Mouse (Mus musculus) induced T-regulatory cell, adult 2 months (primary cell): Measurements from ENCODE around the gene Soat1.
"Not testable (repeated sequence)": the region's sequence is repeated elsewhere in the genome, so short reads cannot be mapped to it uniquely, and the experiment has no call there.

Experiments used
- DNase-seq: peaks from one replicate; pipeline ENCODE4 v3.0.0-alpha.2; 2012; ENCODE audit warnings: low read depth

The Soat1 gene

DNA sequence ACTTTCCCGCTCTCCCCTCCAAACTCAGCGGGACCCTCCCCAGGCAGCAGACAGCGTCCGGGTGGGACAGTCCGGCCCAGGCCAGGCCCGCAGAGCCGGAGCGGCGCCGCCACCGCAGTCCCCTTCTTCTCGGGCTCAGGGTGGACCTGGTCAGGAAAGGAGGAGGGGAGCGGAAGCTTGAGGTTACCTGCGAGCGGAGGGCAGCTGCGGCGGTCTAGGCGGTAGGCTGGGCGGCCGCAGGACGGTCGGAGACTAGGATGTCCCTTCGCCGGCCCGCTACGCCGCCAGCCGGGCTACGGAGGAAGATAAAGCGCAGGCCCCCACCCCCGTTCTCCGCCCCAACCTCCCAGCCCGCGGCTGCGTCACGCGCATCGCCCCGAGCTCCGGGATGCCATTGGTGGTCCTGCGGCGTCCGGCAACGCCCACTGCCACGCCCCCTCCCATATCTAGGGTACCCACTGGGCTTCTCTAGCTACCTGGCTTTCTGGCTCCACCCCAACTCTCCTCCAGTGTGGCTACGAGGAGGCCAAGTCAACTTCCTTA, at the start of gene Soat1:
TSS of gene Soat1 (minus strand) at position 371 of the 543 bp plus-strand sequence.
- DNase-seq: peak; percentile 94

DNA sequence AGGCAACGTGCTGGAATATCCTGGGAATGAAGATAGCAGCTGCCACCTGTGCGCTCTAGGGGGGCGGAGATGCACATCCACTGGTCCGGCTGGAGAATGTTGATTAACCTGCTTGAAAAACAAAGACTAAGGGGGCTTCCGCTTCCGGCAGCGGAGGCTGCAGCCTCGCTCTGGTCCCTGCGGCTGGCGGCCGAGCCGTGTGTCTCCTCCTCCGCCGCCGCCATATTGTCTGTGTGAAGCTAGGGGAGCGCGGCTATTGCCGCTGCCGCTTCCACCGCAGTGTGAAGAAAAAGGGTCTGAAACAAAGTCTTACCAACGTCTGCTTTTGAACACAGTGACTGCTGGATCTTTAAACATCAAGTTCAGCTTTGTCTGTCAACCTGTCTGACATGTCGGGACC, 49.7 kb upstream of the Soat1 start, which contains the start of gene Gm10031:
TSS of gene Gm10031 (plus strand) at position 171 of the 400 bp plus-strand sequence.
- DNase-seq: not testable (repeated sequence)

DNA sequence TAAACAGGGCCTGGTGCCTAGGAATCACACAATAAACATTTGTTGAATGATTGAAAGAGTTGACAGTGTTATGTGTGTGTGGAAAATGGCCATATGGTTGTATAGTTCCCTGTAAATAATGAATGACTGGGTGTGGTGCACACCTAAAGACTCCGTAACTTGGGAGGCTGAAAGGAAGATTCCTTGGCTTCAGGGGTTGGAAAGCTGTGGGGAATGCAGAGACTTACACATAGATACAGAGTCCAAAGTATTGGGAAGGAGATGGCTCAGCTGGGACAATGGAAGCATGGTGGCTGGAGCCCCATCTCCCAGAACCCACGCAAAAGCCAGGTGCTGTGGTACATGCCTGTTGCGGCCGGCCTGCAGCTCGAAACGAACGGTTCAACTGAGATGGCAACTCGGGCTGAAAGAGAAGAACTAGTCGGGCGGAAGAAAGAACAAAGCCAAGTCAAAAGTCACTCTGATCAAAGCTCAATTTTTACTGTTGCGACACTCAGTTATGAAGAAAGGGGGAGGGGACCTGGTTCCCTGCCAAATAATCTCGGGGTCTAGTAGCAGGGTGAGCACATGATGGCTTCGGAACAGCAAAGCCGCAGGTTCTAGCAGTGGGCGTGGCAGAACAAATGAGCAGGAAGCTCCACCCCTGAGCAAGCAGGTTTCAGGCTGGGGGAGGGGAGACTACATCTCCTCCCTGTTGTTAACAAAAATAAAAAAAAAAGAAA, 47.8 kb upstream of the Soat1 start:
- DNase-seq: peak; percentile 90

DNA sequence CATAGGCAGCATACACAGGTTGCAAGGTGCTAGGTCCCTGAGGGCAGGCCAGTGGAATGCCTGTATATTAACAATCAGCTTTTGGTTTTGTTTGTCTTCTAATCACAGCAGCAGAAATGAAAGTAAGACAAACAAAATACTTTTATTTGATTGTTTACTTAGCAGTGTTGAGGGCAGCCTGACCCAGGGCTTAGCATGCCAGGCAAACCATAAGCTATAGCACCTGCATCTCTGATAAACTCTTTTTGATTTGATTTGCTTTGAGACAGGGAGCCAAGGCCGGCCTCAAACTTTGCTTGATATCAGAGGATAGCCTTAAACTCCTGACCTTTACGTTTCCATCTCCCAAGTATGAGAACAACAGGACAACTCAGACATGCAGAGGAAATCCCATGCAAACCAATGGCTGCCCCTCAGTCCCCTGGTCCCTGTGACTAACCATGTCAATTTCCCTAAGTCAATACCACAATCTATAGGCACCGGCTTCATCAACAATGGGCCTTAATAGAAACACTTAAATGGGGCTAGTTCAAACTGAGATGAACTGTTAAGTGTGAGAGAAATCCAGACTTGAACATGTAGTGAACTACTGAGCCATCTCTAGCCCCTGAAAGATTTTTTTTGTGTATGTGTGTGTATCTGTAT, 46.1 kb upstream of the Soat1 start:
- peak; percentile 25 for DNase-seq

DNA sequence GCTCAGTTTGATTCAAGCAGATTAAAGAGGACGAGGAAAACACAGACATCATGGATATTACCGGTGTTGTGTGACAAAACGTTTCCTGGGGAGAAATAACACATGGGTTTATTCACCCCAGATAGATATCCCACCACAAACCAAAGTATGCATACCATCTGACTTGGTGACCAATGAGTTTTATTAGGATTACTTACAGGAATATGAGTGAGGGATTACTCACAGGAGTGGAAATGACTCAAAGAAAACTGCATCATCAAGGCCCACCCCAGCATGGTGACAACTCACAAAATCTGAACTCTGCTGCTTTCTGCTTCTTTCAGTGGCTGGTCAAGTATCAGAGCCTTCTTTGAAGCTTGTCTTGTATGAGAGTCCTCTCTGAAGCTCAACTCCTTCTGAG, 33.6 kb upstream of the Soat1 start:
- DNase-seq: no peak

DNA sequence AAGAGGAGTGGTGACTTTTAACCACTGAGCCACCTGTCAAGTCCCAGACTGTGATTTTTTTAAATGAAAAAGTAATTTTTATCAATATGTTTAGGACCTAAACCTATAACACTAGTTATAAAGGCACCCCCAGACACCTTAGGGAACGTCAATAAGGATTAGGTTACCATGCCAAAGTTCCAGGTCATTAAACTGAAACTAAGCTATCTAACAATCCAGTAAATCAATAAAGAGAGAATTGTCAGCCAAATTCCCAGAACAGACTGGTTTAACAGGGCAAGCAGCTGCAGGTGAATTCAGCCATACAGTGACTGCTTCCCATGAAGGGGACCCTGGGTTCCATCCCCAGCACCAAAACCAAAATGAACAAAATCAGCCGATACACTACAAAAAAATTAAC, 31.8 kb upstream of the Soat1 start:
- no peak for DNase-seq

DNA sequence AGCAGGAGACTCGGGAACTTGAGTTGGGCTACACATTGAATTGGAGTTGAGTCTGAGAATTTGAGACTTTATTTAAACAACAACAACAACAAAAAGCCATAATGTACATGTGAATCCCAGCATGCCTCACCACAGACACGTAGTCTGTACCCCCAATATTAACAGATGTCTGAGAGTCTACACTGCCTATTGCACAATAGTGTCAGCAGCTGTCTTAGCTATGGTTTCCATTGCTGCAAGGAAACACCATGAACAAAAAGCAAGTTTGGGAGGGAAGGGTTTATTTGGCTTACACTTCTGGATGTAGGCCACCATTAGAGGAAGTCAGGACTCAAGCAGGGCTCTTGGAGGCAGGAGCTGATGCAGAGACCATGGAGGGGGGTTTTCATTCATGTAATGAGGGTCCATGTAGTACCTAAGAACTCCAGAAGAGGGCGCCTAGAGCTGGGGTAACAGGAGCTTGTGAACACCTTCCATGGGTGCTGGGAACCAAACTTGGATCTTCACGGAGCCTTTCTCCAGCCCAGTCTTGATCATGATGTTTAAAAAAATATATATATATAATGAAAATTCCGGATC, 30.9 kb upstream of the Soat1 start:
- DNase-seq: peak; percentile 37

DNA sequence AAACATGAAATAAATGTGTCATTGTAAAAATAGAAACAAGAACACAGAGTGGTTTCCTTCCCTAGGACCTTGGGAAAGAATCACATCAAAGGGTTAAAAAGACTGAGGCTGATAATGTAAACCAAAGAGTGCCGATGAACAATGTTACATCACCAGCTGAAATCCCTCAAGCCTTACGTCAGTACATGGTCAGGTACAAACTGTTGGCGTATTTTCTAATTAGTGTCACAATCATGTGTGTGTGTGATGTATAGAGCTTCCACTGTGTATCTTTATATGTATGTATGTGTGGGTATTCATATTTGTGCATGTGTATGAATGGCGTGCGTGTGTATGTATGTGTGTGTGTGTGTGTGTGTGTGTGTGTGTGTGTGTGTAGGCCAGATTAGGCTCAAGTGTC, 22.8 kb upstream of the Soat1 start:
- DNase-seq: no peak

DNA sequence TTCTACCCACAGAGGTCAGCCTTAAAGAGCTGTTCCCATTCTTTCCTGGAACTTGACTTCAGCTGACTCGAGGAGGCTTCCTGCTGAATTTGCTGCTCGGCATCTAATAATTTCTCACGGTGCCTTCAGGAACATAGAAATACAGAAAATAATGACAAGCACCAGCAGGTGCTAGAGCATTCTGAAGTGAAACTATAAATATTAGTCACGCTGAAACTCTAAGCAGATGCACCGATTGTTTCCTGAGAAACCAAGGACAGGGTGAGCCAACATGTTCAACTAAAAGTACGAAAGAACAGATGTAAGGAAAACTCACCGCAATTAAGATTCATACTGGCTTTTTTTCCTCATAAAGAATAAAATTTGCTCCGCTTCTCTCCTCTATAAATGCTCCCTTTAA, 20.9 kb upstream of the Soat1 start:
- DNase-seq: no peak

DNA sequence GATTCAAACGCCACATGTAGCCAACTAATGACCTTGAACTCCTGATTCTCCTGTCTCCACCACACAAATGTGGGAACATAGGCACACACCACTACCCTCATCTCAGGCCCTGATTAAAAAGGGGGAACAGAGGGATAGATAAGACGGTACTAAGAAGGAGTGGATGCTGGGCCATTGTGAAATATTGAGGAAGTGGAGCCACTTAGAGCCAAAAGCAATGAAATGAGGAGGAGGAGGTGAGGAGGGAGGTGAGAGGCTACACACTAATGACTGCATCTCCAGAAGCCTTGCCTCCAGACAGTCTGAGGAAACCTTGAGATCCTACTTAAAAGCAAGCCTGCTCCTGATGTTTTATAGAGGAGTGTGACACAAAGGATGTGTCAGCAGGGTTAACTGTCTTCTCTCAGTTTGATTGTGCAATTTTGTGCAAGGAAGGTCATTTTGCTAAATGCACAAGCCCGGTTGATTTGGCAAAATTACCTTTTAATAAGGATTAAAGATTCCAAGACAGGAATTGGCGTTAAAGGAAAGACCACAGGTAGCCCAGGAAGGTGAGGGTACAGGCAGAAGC, 17.2 kb upstream of the Soat1 start:
- DNase-seq: no peak

DNA sequence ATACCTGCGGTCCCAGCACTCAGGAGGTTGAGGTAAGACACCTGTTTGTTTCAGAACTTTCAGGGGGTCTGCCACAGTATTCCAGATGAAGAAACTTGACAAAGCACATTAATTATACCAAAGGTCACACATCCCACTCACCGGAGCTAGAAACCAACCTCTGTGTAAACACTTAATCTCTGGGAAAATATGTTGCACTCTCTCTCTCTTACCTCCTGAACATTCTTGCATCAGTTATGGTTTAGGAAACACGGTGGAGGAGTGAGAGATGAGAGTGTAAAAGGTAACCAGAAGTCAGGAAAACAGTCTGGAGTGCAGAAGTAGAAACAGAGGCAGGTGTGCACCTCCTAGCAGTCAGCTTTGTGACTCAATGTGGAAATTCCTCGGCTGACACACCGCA, 13.9 kb upstream of the Soat1 start:
- DNase-seq: no peak

DNA sequence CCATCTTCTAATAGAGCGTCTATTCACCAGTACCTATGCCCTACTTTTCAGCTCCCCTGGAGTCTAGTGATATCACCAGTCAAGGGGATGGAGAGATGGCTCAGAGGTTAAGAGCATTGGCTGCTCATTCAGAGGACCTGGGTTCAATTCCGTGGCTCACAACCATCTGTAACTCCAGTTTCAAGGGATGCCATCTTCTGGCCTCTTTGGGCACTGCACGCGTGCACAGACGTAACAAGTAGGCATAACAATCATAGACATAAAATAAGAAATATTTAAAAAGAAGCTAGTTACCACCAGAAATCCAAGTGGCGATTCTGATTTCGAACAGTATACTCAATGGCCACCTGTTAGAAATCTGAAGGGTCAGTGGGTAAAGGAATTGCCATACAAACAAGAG, 13.4 kb upstream of the Soat1 start:
- DNase-seq: peak; percentile 39

DNA sequence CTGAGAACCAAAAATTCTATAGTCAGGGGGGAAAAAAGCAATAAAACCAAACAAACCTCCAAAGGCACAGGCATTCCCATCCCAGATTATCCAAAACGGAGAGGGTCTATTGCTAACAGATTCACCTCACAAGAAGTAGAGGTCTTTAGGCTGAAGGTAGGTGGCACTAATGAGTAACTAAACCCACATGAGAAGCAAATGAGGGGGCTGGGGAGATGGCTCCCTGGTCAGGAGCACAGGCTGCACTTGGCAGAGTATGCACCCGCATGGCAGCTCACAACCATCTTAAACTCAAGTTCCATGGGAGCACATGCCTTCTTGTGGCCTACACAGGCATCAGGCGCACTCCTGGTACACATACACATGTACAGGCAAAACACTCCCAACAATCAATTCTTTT, 7.7 kb upstream of the Soat1 start:
- no peak for DNase-seq

DNA sequence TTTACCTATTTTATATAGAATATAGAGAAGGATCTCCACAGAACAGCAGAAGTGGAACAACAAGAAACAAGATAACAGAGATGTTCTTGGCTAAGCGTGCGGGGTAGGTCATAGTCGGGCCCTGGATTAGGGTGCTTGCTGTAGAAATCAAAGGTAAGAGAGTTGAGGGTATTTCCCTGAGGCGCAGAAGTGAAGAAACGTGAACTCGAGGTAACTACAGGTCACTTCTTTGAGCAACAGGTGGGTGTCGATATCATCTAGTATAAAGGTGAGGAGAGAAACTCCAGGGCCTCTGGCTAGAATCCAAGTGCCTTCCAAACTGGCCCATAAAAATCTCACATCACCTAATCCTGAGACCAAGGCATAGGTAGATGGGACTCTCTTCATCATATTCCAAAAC, 2.4 kb upstream of the Soat1 start:
- DNase-seq: no peak

DNA sequence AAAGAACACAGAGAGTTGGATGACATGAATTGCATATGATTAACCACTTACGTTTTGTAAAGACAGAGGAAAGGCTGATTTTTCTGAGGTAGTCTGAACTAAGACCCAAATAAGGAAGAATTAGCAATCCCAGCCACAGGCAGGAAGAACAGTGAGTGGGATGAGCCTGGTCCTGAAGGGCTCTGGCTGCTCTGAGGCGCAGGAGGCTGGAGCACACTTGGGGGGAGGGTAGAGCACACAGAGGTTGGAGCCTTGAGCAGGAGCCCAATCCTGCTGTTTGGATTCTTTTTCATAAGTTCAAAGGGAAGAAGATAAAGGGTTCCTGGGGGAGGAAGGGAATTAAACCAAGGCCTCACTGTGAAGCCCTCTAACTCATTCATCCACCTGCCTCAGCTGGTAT, 1.9 kb upstream of the Soat1 start:
- no peak for DNase-seq

DNA sequence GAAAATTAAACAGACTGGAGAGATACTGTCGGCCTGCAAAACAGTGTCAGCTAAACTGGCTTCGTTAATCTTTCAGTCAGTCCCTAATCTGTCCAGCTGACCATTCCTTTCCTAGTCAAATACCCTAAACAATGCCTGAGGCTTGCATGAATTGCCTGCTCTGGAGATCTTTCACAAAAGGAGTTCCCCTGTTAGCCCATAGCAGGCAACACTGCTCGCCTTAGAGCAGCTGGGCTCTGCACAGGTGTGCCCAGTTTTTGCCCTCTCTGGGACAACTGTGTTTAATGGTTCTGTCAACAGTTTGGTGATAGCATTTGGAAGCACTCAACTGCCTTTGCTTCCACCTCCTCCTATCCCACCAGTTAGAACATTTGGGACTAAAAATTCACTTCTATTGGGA, 723 bp upstream of the Soat1 start:
- DNase-seq: no peak

DNA sequence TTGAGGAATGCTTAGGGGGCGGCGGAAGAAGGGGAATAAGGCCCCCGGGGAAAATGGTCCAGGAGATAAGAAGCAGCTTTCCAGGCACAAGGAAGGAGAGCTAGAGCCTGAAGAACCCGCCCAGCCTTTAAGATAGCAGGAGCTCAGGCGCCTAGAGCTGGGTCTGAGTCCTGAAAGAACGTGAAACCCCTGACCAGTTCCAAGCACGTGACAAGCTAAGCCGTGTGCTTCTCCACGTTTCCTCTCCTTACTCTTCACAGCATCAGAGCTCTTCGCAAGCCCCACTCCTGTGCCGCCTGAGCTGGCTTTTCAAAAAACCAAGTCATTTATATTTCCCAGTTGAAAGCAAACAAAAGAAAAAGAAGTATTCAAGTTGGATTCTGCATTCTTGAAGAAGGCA, 1.1 kb downstream of the Soat1 start:
- DNase-seq: peak; percentile 39

DNA sequence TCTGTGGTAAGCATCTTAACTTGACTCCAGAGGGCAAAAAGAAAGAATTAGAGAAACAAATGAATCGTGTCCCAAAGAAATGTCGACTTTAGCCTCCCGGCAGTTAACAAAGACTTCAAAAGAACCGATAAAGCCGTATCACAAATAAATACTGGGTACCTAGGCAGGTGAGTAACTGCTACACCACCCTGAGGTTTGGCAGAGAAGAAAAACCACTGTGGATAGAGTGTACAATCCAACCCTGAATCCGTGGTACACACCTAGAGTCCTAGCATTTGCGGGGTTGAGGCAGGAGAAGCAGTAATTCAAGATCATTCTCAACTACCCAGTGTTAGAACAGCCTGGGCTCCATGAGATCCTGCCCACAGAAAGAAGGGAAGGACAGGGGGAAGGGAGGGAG, 2.2 kb downstream of the Soat1 start:
- no peak for DNase-seq

DNA sequence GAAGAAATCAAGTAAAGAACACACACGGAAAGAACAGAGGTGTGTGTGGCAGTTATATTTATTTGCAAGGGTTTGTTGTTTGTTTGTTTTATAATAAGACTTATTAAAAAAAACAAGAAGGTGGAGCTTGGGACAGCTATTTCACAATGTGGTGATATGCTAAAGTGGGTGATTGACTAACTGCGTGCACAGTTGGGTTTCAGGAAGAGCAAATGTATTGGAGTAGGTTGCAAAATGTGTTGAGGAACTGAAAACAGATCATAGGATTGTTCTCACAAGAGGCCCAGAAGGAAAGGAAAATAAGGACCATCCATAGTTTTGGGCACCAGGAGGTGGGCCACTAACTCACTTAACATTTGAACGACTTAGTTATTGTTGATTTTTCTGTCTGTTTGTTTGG, 3.1 kb downstream of the Soat1 start:
- DNase-seq: no peak

DNA sequence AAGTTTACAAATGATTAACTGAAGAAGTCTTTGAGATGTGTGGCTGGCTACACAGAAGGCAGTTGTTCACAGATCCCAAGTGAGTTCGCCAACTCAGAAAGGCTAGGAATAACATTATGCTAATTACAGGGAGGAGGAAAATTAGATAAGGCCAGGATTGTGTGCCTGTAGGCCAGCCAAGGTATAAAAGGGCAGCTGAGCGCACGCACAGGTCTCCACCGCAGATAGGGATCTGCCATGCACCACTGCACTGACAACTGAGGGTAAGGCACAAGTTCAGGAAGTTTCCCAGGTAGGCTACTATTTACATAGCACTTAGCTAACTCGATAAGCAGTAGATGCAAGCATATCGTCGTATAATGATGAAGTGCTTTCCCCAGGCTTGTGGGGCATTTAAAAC, 3.6 kb downstream of the Soat1 start:
- DNase-seq: no peak

DNA sequence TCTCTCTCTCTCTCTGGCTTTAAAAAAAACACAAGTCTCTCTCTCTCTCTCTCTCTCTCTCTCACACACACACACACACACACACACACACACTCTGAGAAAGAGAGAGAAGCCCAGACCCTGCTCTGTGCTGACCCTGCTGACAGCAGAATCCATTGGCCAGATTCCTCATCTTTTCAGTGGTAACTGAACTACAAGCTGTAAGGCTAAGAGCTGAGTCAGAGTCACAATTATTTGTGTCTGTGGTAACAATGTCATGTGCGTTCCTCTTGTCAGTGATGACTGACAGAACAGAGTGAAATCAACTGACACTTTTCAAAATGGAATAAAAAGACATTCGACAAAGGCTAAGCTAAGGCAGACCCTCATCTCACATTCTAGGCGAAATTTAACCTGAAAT, 5.6 kb downstream of the Soat1 start:
- no peak for DNase-seq

DNA sequence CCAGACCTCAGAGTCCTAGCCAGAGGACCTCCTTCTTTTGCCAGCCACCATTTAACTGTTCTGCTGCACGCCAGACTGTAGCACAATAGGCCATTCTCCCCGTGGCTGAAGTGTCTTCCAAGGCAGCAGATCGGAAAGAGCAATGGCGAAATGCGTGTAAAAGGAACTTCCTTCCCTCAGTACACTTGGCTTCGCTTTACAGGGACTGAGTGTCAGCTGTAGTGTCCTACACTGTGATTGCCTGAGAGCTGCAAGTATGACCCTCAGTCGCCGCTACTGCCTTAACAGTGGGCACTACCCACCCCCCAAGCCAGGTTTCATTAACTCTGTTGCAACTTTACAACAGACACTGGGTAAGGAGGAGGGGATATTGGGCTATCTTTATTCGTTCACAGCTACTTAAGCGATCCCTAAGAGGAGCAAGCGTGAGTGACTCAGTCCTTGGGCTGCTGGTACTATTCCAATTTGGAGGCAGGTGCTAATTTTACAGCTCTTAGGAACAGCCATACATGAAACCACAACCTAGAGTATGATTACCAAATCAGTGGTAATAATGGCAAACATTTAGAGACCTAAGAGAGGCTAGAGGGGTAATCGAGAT, 6.4 kb downstream of the Soat1 start:
- DNase-seq: no peak

DNA sequence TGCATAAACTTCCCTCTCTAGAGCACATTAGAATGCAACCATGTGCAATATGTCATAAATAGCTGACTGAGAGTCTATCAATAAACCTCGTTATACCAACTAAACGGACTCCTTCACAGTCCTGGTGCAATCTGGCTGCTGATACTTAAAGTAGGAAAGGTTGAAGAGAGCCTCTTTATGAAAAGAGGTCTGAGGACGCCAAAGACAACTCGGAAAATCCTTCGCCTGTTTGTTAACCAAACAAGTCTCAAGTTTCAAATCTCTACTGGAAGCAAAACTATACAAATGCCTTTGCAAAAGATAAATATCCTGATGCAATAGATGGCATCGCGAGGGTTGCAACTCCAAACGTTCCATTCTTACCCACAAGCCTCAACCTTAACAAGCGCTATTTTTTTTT, 9.2 kb downstream of the Soat1 start:
- DNase-seq: no peak
